Mouse (Mus musculus) c-Kit-positive CD71-positive TER-119-positive erythroid progenitor cells, embryonic 14.5 days (primary cell): ENCODE data around the gene Gm17018.
A peak's percentile ranks its signal among the peaks of the same experiment; 100 is the strongest.

Experiments used
- DNase-seq: peaks from one replicate; pipeline ENCODE4 v3.0.0-alpha.2; 2013; ENCODE audit warnings: low spot score

Gm17018 gene

GRCm38 (mm10) chr19:45587509-45588292, 27.3 kb downstream of the Gm17018 start:
- DNase-seq, result no peak

GRCm38 (mm10) chr19:45589761-45590160, 29.3 kb downstream of the Gm17018 start:
- DNase-seq, result no peak

DNA sequence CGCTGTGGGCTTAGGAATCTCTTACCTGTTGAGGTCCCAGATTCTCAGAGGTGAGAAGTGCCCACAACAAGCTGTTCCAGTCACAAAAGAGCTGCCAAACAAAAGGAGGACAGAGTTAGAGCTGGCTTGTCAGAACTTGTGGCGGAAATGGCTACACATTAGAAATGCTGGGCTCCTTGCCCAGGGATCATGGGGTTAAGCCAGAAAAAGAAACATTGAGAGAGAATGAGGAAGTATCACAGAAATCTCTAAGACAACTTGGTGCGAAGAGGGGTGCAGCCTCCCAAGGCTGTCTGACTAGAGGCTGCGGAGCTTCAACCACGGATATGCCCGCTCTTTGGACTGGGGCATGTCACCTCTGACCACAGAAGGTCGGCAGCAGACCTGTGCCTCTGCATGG, 31.3 kb downstream of the Gm17018 start:
- DNase-seq, result no peak

DNA sequence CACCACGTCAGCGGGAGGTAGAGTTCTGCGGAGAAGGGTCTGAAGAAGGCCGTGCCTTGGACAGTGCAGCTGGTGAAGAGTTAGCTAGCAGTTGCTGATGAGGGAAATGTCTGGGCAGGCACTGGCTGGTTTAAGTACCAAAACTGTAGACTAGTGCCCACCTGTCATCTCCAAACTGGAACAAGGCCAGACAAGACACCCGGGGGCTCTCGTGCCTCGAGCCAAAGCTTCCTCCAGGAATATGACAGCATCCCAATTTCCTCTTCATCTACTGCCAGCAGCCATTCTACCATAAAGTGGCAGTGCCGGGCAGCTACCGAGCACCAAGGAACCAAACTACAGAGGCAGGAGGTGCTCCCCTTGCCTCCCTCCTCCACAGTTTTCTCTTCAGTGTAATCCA, 32.5 kb downstream of the Gm17018 start:
- DNase-seq, result no peak

- no peak for DNase-seq
Measured at GRCm38 (mm10) chr19:45594079-45594478, 33.7 kb downstream of the Gm17018 start.

- no peak for DNase-seq
Measured at GRCm38 (mm10) chr19:45595481-45595880, 35.1 kb downstream of the Gm17018 start.

- no peak for DNase-seq
Measured at GRCm38 (mm10) chr19:45596019-45596418, 35.6 kb downstream of the Gm17018 start.

DNA sequence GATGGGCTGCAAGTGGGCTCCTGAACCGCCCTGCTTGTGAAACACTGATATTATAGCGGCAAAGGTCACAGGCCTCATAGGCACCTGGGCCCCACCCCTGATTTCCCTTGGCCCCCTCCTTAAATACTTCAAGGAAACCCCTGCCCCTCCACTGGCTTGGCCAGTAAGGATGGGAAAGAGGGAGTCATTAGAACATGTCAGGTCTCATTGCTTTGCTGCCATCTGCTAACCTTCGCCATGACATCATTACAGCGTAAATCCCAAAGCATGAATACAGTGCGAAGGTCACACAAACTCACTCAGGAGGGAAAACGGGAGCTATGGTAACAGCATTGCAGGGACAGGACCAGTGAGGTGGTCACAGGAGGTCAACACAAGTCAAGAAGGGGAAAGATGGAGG, 36.0 kb downstream of the Gm17018 start:
- no peak for DNase-seq

DNA sequence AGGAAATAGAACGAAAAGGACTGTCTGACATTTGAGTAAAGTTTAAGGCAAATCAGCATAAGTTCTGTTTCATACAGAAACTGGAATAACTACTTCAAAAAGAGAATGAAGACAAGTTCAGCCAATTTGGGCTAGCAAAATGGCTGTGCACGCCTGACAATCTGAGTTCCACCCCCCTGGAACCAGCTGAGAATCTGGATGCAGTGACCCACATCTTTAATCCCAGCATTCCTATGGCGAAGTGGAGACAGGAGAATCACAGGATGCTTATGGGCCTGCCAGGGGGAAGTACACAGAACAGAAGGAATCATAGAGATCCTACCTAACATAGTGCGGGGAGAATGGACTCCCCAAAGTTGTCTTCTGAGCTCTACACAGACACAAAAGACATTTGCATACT, 36.7 kb downstream of the Gm17018 start:
- no peak for DNase-seq

- DNase-seq, result peak; percentile 73
Measured at GRCm38 (mm10) chr19:45602606-45603005, 42.2 kb downstream of the Gm17018 start.

DNA sequence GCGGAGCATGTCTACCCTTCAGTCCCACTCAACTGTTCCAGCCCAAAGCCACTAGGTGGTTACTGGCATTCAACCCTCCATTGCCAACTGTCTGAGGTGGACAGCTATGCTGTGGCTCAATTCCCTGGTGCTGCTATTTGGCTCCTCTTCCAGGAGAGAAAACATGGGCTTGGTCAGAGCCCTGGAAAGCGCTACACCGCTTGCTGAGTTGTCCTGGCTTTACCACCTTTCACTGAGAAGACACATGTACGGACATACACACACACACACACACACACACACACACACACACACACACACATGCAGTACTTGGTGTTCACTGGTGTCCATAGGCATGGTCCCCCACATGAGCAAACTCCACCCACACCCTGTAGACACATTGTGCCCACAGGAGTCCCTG, 46.3 kb downstream of the Gm17018 start:
- no peak for DNase-seq

GRCm38 (mm10) chr19:45607479-45607878, 47.1 kb downstream of the Gm17018 start:
- no peak for DNase-seq

DNA sequence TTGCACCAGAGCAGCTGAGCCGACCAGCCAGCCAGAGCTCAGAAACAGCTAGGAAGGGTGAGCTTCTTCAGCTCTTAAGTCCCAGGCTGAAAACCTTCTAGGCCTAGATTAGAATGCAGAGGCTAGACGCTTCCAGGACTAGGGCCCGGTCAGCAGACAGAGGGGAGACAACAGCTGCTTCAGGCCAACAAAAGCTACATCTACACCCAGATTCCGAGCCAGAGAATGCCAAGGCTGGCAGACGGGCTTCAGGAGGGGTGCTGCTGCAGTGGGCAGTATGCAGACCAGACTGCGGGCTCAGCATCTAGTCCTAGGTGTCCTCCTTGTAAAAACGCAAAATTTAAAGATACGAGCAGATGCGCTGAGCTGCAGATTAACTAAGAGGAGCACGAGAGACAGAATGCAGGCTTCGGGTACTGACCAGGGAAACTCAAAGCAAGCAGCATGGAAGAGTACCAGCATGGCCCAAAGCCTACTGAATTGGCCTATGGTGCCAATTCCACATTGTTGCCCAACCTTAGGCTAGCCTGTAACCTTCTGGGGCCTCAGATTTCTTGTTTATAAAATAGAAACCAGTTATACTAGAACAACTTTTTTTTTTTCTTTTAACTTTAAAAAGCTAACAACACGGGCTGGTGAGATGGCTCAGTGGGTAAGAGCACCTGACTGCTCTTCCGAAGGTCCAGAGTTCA, 48.4 kb downstream of the Gm17018 start:
- DNase-seq, result no peak

- DNase-seq, result no peak
Measured at GRCm38 (mm10) chr19:45610823-45611222, 50.4 kb downstream of the Gm17018 start.

- no peak for DNase-seq
Measured at GRCm38 (mm10) chr19:45614375-45614774, 54.0 kb downstream of the Gm17018 start.

- DNase-seq, result no peak
Measured at GRCm38 (mm10) chr19:45614928-45615327, 54.5 kb downstream of the Gm17018 start.

GRCm38 (mm10) chr19:45615415-45616213, 55.2 kb downstream of the Gm17018 start:
- DNase-seq, result no peak

DNA sequence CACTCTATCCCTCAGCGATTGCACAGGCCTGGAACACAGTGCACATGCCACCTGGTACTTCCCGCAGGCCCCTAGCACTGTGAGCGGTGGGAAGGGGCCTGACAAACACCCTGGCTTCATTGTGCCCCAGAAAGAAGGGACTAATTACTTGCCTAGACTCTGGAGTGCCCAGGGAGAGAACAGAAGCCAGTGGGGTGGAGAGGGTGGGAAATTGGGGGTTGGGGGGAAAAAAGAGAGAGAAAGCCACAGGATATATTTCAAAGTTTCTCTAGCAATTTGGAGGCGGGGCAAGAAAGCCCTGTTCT, 55.8 kb downstream of the Gm17018 start:
- DNase-seq, result no peak

GRCm38 (mm10) chr19:45616735-45617134, 56.3 kb downstream of the Gm17018 start:
- DNase-seq, result no peak

DNA sequence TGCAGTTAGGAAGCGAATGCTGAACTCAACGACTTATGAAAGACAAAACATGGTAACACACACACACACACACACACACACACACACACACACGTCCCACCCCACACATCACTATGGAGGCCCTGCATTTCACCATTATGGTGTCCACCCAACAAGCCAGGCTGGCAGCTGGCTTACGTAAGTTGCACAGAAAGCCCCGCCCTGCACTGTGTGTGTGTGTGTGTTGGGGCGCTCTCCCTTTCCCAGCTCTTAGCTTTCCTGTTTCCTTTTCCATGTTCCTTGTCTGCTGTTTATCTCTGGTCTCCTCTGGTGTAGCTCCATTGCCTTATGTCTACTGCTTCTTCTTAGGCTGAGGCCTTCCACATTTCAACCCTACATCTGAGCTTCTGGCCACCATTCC, 57.8 kb downstream of the Gm17018 start:
- no peak for DNase-seq

DNA sequence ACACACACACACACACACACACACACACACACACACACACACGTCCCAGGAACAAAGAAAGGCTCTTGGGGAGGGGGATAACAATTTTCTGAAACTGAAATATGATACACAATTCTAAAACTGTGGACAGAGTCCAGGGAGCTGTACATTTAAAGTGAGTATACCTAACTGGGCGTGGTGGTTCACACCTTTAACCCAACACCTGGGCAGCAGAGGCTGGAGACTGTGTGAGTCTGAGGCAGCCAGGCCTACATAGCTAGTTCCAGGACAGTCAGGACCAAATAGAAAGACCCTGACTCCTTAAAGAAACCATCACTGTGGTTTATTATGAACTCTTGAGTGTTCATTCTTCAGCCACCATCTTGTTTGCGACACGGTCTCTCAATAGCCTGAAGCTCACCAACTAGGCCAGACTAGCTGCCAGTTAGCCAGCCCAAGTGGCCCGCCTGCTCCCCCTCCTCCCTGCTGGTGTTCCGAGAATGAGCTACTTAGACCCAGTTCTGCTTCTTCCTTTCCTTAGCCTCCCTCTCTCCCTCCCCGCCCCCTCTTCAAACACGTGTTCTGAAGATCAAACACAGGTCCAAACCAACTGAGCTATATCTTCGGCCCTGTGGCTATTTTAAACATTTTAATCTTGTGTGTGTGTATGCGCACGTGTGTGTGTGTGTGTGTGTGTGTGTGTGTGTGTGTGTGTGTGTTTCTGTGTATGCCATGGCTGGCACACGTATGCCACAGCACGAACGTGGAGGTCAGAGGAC, 59.5 kb downstream of the Gm17018 start:
- DNase-seq, result no peak

- DNase-seq, result no peak
Measured at GRCm38 (mm10) chr19:45621061-45621460, 60.6 kb downstream of the Gm17018 start.
